Mouse (Mus musculus): ENCODE results near the gene Wnt7b.

DNA sequence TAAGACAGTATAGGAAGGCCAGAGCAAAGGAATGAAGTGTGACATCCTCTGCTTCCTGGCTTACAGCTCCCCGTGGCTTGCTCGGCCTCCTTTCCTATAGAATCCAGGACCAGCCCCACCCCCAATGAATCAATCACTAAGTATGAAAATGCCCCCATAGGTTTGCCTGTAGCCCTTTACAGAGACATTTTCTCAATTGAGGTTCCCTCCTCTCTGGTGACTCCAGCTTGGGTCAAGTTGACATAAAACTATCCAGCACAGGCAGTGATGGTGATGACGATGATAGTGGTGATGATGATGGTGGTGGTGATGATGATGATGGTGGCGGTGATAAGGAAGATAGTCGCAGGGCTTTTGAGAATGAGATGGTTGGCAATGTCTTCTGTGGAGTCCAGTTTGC is 16.2 kb upstream of the Wnt7b start:
- TF ChIP-seq CTCF (IDR thresholded peaks at IDR 0.05; ENCODE audit: extremely low read depth, insufficient read depth, low read length) (no peak), POLR2A (IDR thresholded peaks at IDR 0.05; ENCODE audit: extremely low read depth, insufficient read depth, low read length) (no peak)
